Mouse (Mus musculus): ENCODE results near the gene Scarf1.

DNA sequence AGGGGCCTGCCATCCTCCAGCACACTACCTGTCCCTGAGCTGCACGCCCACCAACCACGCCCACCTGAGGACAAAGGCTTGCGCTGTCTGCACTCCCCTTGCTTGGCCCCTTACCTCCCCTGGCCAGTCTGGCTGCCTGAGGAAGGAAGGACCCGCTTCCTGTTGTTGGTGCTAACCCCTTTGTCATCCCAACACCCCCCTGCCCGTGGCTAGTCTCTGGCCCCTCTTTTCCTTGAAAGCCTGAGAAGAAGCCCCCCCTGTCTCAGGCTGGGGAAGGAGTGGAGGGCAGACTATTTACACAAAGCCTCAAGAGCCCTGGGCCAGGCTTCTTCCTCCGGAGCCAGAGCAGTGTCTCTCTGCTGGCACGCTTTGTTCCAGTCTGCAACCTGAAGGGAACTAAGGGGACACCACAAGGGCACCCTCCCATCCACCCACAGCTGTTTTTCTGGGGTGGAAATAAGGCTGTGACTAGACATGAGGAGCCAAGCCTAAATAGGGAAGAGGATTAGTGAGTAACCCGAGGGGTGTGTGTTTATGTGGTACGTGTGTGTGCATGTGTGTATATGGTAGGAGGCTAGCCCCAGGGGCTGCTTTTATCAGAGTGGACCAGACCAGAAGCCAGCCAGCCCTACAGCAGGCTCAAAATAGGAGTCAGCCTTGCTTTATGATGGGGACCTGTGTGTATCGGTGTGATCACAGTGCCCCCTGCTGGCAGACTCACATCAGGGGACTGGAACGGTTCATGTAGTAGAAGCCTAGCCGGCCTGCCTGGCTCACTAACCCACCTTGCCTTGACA is 59.7 kb downstream of the Scarf1 start:
- peak; percentile 93 for TF ChIP-seq CTCF (IDR thresholded peaks at IDR 0.05; ENCODE audit: low read depth, low read length)
- no peak for TF ChIP-seq POLR2A (IDR thresholded peaks at IDR 0.05; ENCODE audit: extremely low read depth, insufficient read depth, low read length)
